Mouse (Mus musculus) MEL (cell line): ENCODE data around the gene Psrc1. TPM values are rescaled to one million over a fixed set of nuclear protein-coding genes. Genes with fewer than 3 reads are reported as not detected.

Source experiments
- DNase-seq: peaks from one replicate; pipeline ENCODE4 v3.0.0; 2011; ENCODE audit warnings: low read depth, low spot score
- H3K27ac ChIP-seq: 2 replicates; pipeline ENCODE4 v1.5.1; 2012; ENCODE audit warnings: low read depth, mild to moderate bottlenecking, control low read depth, low read length, moderate library complexity; ENCODE audit not compliant: control insufficient read depth
- H3K27me3 ChIP-seq, 2 experiments: fragments of 150-350 bp in 1 of 2; sonication (generic) in 1 of 2; 2 replicates each; pipeline ENCODE4 v1.6.1; 2012; ENCODE audit warnings: low read length in 2 of 2, mild to moderate bottlenecking in 2 of 2, improper control_type of control experiment in 1 of 2, moderate library complexity in 1 of 2; ENCODE audit not compliant: insufficient read depth in 2 of 2, control insufficient read depth in 1 of 2
- H3K36me3 ChIP-seq, 2 experiments: 2 replicates each; pipeline ENCODE4 v1.6.1; 2012 to 2014; ENCODE audit warnings: low read length in 2 of 2, improper control_type of control experiment in 1 of 2, inconsistent platforms in 1 of 2, mild to moderate bottlenecking in 1 of 2; ENCODE audit not compliant: insufficient read depth in 2 of 2, control insufficient read depth in 1 of 2
- H3K4me1 ChIP-seq, 2 experiments: fragments of 150-350 bp in 1 of 2; sonication (generic) in 1 of 2; 2 replicates each; pipeline ENCODE4 v1.6.1; 2012; ENCODE audit warnings: low read length in 2 of 2, improper control_type of control experiment in 1 of 2, mild to moderate bottlenecking in 1 of 2; ENCODE audit not compliant: insufficient read depth in 2 of 2, control insufficient read depth in 1 of 2
- H3K4me3 ChIP-seq, 2 experiments: fragments of 150-350 bp in 1 of 2; sonication (generic) in 1 of 2; 2 replicates each; pipeline ENCODE4 v1.5.1; 2012; ENCODE audit warnings: low read depth in 2 of 2, low read length in 2 of 2, mild to moderate bottlenecking in 2 of 2, moderate library complexity in 2 of 2, control low read depth in 1 of 2, improper control_type of control experiment in 1 of 2; ENCODE audit not compliant: control insufficient read depth in 1 of 2, insufficient read depth in 1 of 2
- H3K79me2 ChIP-seq: 2 replicates; pipeline ENCODE4 v1.6.1; 2012; ENCODE audit warnings: mild to moderate bottlenecking, low read length, moderate library complexity; ENCODE audit not compliant: control insufficient read depth, poor library complexity, insufficient read depth
- H3K9ac ChIP-seq: 2 replicates; pipeline ENCODE4 v1.6.1; 2012; ENCODE audit warnings: low read depth, mild to moderate bottlenecking, control low read depth, low read length, moderate library complexity; ENCODE audit not compliant: control insufficient read depth, poor library complexity, severe bottlenecking
- H3K9me3 ChIP-seq: fragments of 150-350 bp; sonication (generic); replicated peaks from 2 replicates; pipeline ENCODE4 v1.6.1; 2012; ENCODE audit warnings: mild to moderate bottlenecking, low read length, improper control_type of control experiment, moderate library complexity; ENCODE audit not compliant: insufficient read depth
- CHD1 ChIP-seq: IDR thresholded peaks from 2 replicates; pipeline ENCODE4 v1.6.1; 2012; ENCODE audit warnings: low read depth, mild to moderate bottlenecking, inconsistent platforms, low read length, improper control_type of control experiment
- CTCF ChIP-seq, 3 experiments: IDR thresholded peaks in 2 of 3; conservative IDR thresholded peaks in 1 of 3; 2 replicates each; pipeline ENCODE4 v1.5.1; 2011 to 2012; ENCODE audit warnings: low read length in 3 of 3, low read depth in 2 of 3, mild to moderate bottlenecking in 2 of 3, improper control_type of control experiment in 1 of 3, inconsistent platforms in 1 of 3, mixed read lengths in 1 of 3, moderate library complexity in 1 of 3; ENCODE audit not compliant: control insufficient read depth in 1 of 3, insufficient read depth in 1 of 3, poor library complexity in 1 of 3, severe bottlenecking in 1 of 3
- EP300 ChIP-seq, 2 experiments: IDR thresholded peaks; 2 replicates each; pipeline ENCODE4 v1.6.1; 2011; ENCODE audit warnings: improper control_type of control experiment in 2 of 2, low read length in 2 of 2, low read depth in 1 of 2, mild to moderate bottlenecking in 1 of 2
- ETS1 ChIP-seq: IDR thresholded peaks from 2 replicates; pipeline ENCODE4 v1.6.1; 2012; ENCODE audit warnings: low read depth, mild to moderate bottlenecking, inconsistent platforms, low read length, improper control_type of control experiment, moderate library complexity
- GABPA ChIP-seq: IDR thresholded peaks from 2 replicates; pipeline ENCODE4 v1.6.1; 2012; ENCODE audit warnings: low read depth, mild to moderate bottlenecking, inconsistent platforms, low read length, improper control_type of control experiment, moderate library complexity
- HCFC1 ChIP-seq: IDR thresholded peaks from 2 replicates; pipeline ENCODE4 v1.6.1; 2012; ENCODE audit warnings: low read depth, mild to moderate bottlenecking, inconsistent platforms, low read length, improper control_type of control experiment, moderate library complexity
- JUND ChIP-seq: IDR thresholded peaks from 2 replicates; pipeline ENCODE4 v1.6.1; 2011; ENCODE audit warnings: low read depth, mild to moderate bottlenecking, improper control_type of control experiment, low read length
- KAT2A ChIP-seq: conservative IDR thresholded peaks from 2 replicates; pipeline ENCODE4 v1.6.1; 2012; ENCODE audit warnings: low read depth, low read length, improper control_type of control experiment, inconsistent platforms
- MAX ChIP-seq: IDR thresholded peaks from 2 replicates; pipeline ENCODE4 v1.6.1; 2011; ENCODE audit warnings: low read length, improper control_type of control experiment
- MXI1 ChIP-seq: IDR thresholded peaks from 2 replicates; pipeline ENCODE4 v1.6.1; 2011; ENCODE audit warnings: mild to moderate bottlenecking, low read depth, low read length, improper control_type of control experiment
- MYC ChIP-seq: IDR thresholded peaks from 2 replicates; pipeline ENCODE4 v1.6.1; 2011; ENCODE audit warnings: low read depth, mild to moderate bottlenecking, low read length, improper control_type of control experiment, moderate library complexity
- NRF1 ChIP-seq: IDR thresholded peaks from 2 replicates; pipeline ENCODE4 v1.6.1; 2014; ENCODE audit warnings: low read depth, mild to moderate bottlenecking, inconsistent platforms, low read length, improper control_type of control experiment, moderate library complexity; ENCODE audit not compliant: poor library complexity, insufficient read depth, severe bottlenecking
- POLR2A ChIP-seq, 2 experiments: IDR thresholded peaks; 2 replicates each; pipeline ENCODE4 v1.6.1; 2011 to 2012; ENCODE audit warnings: low read length in 2 of 2, mild to moderate bottlenecking in 2 of 2, control low read depth in 1 of 2, improper control_type of control experiment in 1 of 2, low read depth in 1 of 2, moderate library complexity in 1 of 2; ENCODE audit not compliant: control insufficient read depth in 1 of 2, insufficient read depth in 1 of 2, poor library complexity in 1 of 2
- POLR2AphosphoS2 ChIP-seq: IDR thresholded peaks from 2 replicates; pipeline ENCODE4 v1.6.1; 2011; ENCODE audit warnings: low read length, improper control_type of control experiment
- RAD21 ChIP-seq: IDR thresholded peaks from 2 replicates; pipeline ENCODE4 v1.6.1; 2011; ENCODE audit warnings: mild to moderate bottlenecking, low read depth, low read length, improper control_type of control experiment
- TBP ChIP-seq: IDR thresholded peaks from 2 replicates; pipeline ENCODE4 v1.8.0; 2011; ENCODE audit warnings: low read depth, low read length, improper control_type of control experiment
- ZKSCAN1 ChIP-seq: IDR thresholded peaks from 2 replicates; pipeline ENCODE4 v1.6.1; 2012; ENCODE audit warnings: low read depth, mild to moderate bottlenecking, inconsistent platforms, low read length, improper control_type of control experiment, moderate library complexity
- ZMIZ1 ChIP-seq: IDR thresholded peaks from 2 replicates; pipeline ENCODE4 v1.6.1; 2012; ENCODE audit warnings: low read depth, mild to moderate bottlenecking, inconsistent platforms, low read length, improper control_type of control experiment, moderate library complexity
- ZNF384 ChIP-seq: IDR thresholded peaks from 2 replicates; pipeline ENCODE4 v1.6.1; 2012; ENCODE audit warnings: low read depth, mild to moderate bottlenecking, inconsistent platforms, low read length, improper control_type of control experiment
- polyA plus RNA-seq, 2 experiments: library from polyadenylated mRNA; stranded (reverse) in 1 of 2; unstranded in 1 of 2; fragments of >175 nt in 1 of 2; fragments of >200 nt in 1 of 2; gene quantifications; 2 replicates each; pipeline versions ENCODE4 v1.2.1 to v1.2.4; 2012; ENCODE audit warnings: low replicate concordance in 2 of 2, low read depth in 1 of 2; ENCODE audit not compliant: insufficient read length in 2 of 2, insufficient read depth in 1 of 2, missing spikeins in 1 of 2
- total RNA-seq: library from RNA; depleted of rRNA; stranded (reverse); fragments of 300-350 nt; gene quantifications from 2 replicates; pipeline ENCODE4 v1.2.3, GENCODE M21; 2012

The Psrc1 gene
- total and polyA plus RNA-seq, 3 experiments = 14.6 to 37.3 TPM; not detected in 1

DNA sequence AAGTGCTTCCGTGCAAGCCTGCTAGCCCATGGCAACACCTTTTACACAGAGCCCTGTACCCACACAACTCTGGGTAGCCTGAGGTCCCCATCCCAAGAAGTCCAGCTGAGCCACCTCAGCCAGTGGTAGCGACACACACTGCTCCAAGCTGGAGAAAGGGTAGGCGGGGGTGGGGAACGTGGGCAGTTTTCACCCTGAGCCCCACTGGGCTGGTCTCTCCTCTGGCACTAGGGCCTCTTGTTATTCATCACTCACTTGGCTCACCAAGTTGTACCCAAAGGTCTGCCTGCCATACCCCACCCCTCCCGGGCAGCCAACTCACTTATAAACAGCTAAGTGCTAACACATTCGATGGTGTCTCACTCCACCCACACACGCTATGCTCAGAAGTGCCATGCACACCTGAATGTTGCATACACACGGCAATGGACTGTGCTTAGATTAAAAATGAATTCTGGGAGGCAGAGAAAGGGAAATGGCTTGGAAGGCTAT lies 24.9 kb downstream of the Psrc1 start:
- Histone ChIP-seq H3K4me1 (no peaks in the 10 kb centered on the region), H3K27me3 (no peaks in the 10 kb centered on the region), H3K36me3 (no peaks in the 10 kb centered on the region), H3K27ac (no peak overlapping the region), H3K9me3 (no peaks in the 10 kb centered on the region), H3K79me2 (no peaks in the 10 kb centered on the region)
- TF ChIP-seq MYC (no peak), RAD21 (no peak), MXI1 (no peak), EP300 (IDR thresholded peaks at IDR 0.05; ENCODE audit: low read depth in 1 of 2, low read length in 2 of 2) (no peak), POLR2A (IDR thresholded peaks at IDR 0.05; ENCODE audit: control insufficient read depth in 1 of 2, insufficient read depth in 1 of 2, low read depth in 1 of 2, low read length in 2 of 2, poor library complexity in 1 of 2) (no peak), GABPA (no peak), TBP (no peak), KAT2A (no peak), ZKSCAN1 (no peak), CHD1 (no peak), MAX (no peak), ETS1 (no peak), CTCF (IDR thresholded peaks at IDR 0.05 in 2 of 3, conservative IDR thresholded peaks at IDR 0.05 in 1 of 3; ENCODE audit: control insufficient read depth in 1 of 3, insufficient read depth in 1 of 3, low read depth in 2 of 3, low read length in 3 of 3, poor library complexity in 1 of 3, severe bottlenecking in 1 of 3) (no peak), POLR2AphosphoS2 (no peak)
- TF ChIP-seq, all 39 proteins: peak for 0
- Histone ChIP-seq H3K4me3 (no peak overlapping the region), H3K9ac (no peak overlapping the region)
- no peak for DNase-seq

DNA sequence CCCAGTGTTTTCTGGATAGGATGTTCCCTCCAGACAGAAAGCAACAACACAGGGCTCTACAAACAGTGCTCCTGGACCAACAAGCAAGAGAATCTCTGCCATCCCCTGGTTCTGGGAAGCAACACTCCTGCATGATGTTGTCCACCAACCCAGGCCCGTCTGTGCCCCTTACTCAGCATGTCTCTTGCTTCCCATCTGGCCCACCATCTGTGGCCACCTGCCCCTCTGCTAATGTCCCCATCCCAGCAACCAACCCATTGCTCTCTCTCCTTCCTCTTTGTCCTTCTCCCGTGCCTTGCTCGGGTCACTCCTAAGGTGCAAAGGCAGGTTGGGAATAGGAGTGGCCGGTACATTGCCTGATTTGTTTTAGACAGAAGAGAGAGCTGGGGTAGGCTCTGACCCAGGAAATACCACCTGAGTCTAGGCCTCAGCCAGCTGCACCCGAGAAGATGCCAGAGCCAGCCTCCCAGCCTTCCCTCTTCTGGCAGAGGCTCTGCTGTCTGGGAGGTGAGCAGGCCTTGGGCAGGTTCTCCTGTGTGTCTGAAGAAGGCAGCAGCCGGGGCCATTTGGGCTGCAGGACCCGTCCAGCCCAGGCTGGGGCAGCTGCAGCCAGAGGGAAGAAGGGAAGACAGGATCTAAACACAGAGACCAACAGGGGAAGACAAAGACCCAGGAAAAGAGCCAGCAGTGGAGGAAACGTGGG lies 26.2 kb downstream of the Psrc1 start:
- no peaks in the 10 kb centered on the region for H3K27me3 ChIP-seq
- no peaks in the 10 kb centered on the region for H3K79me2 ChIP-seq
- TF ChIP-seq ZMIZ1 (no peak), JUND (no peak), TBP (no peak), ZNF384 (no peak), NRF1 (no peak), HCFC1 (no peak)
- TF ChIP-seq, all 39 proteins: peak for 0

More for the DNA sequence above, 26.2 kb downstream of the Psrc1 start:
- no peak for DNase-seq
- no peaks in the 10 kb centered on the region for H3K9me3 ChIP-seq
- no peak overlapping the region for H3K9ac ChIP-seq
- no peak overlapping the region for H3K27ac ChIP-seq
- H3K36me3 ChIP-seq = no peaks in the 10 kb centered on the region
- H3K4me3 ChIP-seq = no peak overlapping the region
- H3K4me1 ChIP-seq = no peaks in the 10 kb centered on the region
